26 mouse cellular contexts compared by ENCODE assay signal in genomic region chr17:56919725-56920124, GRCm38 (mm10). TPM values are rescaled to one million over a fixed set of nuclear protein-coding genes. Genes with fewer than 3 reads are reported as not detected.
DNase-seq lines count a peak whose midpoint lies in the region; ATAC-seq lines count a peak whose summit lies in the region.
"Had no signal": no experiment of that assay in that cellular context is flagged by ENCODE, and none has a peak within 500 bp of the region (broad histone marks: within the 10 kb centered on the region; RNA-seq: fewer than 3 reads in every experiment).

No protein-coding gene starts in this region.

- H3K27ac ChIP-seq in forebrain, embryonic 14.5 days (ENCODE audit: low read depth, low read length): no peak overlapping the region
- H3K27ac ChIP-seq in forebrain, embryonic 10.5 days: no peak overlapping the region
- H3K27ac ChIP-seq in heart, embryonic 10.5 days: no peak overlapping the region
- no peak overlapping the region for H3K27ac ChIP-seq in neural tube, embryonic 15.5 days (replicated peaks)
- H3K27ac ChIP-seq: embryonic facial prominence, embryonic 15.5 days; hindbrain, embryonic 12.5 days had no signal

- no peaks in the 10 kb centered on the region for H3K4me1 ChIP-seq in forebrain, embryonic 14.5 days (ENCODE audit: control insufficient read depth, insufficient read depth, low read length)
- no peaks in the 10 kb centered on the region for H3K4me1 ChIP-seq in forebrain, embryonic 10.5 days
- peaks cover 29% of the 10 kb centered on the region for H3K4me1 ChIP-seq in heart, embryonic 10.5 days
- H3K4me1 ChIP-seq in neural tube, embryonic 15.5 days: no peaks in the 10 kb centered on the region
- H3K4me1 ChIP-seq: embryonic facial prominence, embryonic 15.5 days; hindbrain, embryonic 12.5 days had no signal

- no peak overlapping the region for H3K4me2 ChIP-seq in forebrain, embryonic 14.5 days (ENCODE audit: low read length)
- H3K4me2 ChIP-seq in neural tube, embryonic 15.5 days: no peak overlapping the region
- H3K4me2 ChIP-seq: embryonic facial prominence, embryonic 15.5 days; hindbrain, embryonic 12.5 days had no signal

- H3K36me3 ChIP-seq in forebrain, embryonic 14.5 days (ENCODE audit: control insufficient read depth, insufficient read depth, low read length): peaks cover 71% of the 10 kb centered on the region
- peaks cover 99% of the 10 kb centered on the region for H3K36me3 ChIP-seq in forebrain, embryonic 10.5 days (replicated peaks)
- peaks cover 84% of the 10 kb centered on the region for H3K36me3 ChIP-seq in heart, embryonic 10.5 days
- H3K36me3 ChIP-seq in neural tube, embryonic 15.5 days: peaks cover 54% of the 10 kb centered on the region

- no peaks in the 10 kb centered on the region for H3K27me3 ChIP-seq in forebrain, embryonic 14.5 days (replicated peaks; ENCODE audit: control insufficient read depth, insufficient read depth, low read length)
- no peaks in the 10 kb centered on the region for H3K27me3 ChIP-seq in forebrain, embryonic 10.5 days (ENCODE audit: poor library complexity, severe bottlenecking)
- no peaks in the 10 kb centered on the region for H3K27me3 ChIP-seq in heart, embryonic 10.5 days (ENCODE audit: insufficient read depth, poor library complexity, severe bottlenecking)
- H3K27me3 ChIP-seq in neural tube, embryonic 15.5 days (replicated peaks): no peaks in the 10 kb centered on the region
- H3K27me3 ChIP-seq: embryonic facial prominence, embryonic 15.5 days; hindbrain, embryonic 12.5 days had no signal

- H3K9me3 ChIP-seq in forebrain, embryonic 14.5 days (replicated peaks; ENCODE audit: control insufficient read depth, low read length): no peaks in the 10 kb centered on the region
- H3K9me3 ChIP-seq in forebrain, embryonic 10.5 days: no peaks in the 10 kb centered on the region; the same call in 1 of the 2 replicates
- H3K9me3 ChIP-seq in heart, embryonic 10.5 days: no peaks in the 10 kb centered on the region
- H3K9me3 ChIP-seq in neural tube, embryonic 15.5 days (replicated peaks): no peaks in the 10 kb centered on the region
- H3K9me3 ChIP-seq: embryonic facial prominence, embryonic 15.5 days; G1E; hindbrain, embryonic 12.5 days had no signal

- 0 out of 2 replicates have a peak, but pooled peaks have one; percentile 20 for ATAC-seq in forebrain, embryonic 14.5 days
- peak; percentile 28; the same call in 1 of the 2 replicates for ATAC-seq in neural tube, embryonic 15.5 days (ENCODE audit: low FRiP score)
- ATAC-seq: CD4-positive, CD25-positive, alpha-beta regulatory T cell, adult 4 months; hindbrain, embryonic 16.5 days had no signal

- no peak overlapping the region for H3K4me3 ChIP-seq in forebrain, embryonic 14.5 days (ENCODE audit: low read depth, low read length)
- no peak overlapping the region for H3K4me3 ChIP-seq in forebrain, embryonic 10.5 days
- no peak overlapping the region for H3K4me3 ChIP-seq in heart, embryonic 10.5 days
- H3K4me3 ChIP-seq in neural tube, embryonic 15.5 days (replicated peaks): no peak overlapping the region
- H3K4me3 ChIP-seq: embryonic facial prominence, embryonic 15.5 days; erythroblast, embryonic 14.5 days; hindbrain, embryonic 12.5 days had no signal

- no peak for DNase-seq in forebrain, embryonic 14.5 days (ENCODE audit: low spot score)
- no peak for DNase-seq in forebrain, embryonic 10.5 days (ENCODE audit: extremely low spot score, low spot score)
- peak; percentile 78 for DNase-seq in heart, adult 11 months
- no peak for DNase-seq in heart, embryonic 10.5 days (ENCODE audit: low spot score)
- no peak for DNase-seq in neural tube, embryonic 10.5 days (ENCODE audit: extremely low spot score, low spot score)
- no peak for DNase-seq in layer of hippocampus, postnatal 25 days (ENCODE audit: extremely low spot score in 1 of 2, low spot score in 1 of 2)
- DNase-seq: adrenal gland, adult 8-10 months; adrenal gland, postnatal 36 days; B cell, adult 2 months; cerebellum, adult 2 months; cerebellum, postnatal 10 days; embryo, embryonic 11 days; gastrocnemius, postnatal 25 days; heart, postnatal 10 days; heart, postnatal 4 days had no signal

- WGBS in forebrain, embryonic 14.5 days: 85% methylated on average over 3 of the region's 3 CpGs
- WGBS in forebrain, embryonic 10.5 days: 84% methylated on average over 3 of the region's 3 CpGs
- WGBS in heart, embryonic 10.5 days: 91% methylated on average over 3 of the region's 3 CpGs
- WGBS in neural tube, embryonic 15.5 days: 93% methylated on average over 3 of the region's 3 CpGs

- no peak overlapping the region for H3K9ac ChIP-seq in forebrain, embryonic 14.5 days (ENCODE audit: low read length)
- no peak overlapping the region for H3K9ac ChIP-seq in neural tube, embryonic 15.5 days (replicated peaks)
- H3K9ac ChIP-seq: embryonic facial prominence, embryonic 15.5 days; hindbrain, embryonic 12.5 days had no signal

RNA-seq across cellular contexts. Expression of gene Mllt1, which starts 15.5 kb away (rescaled TPM):
- polyA plus RNA-seq in forebrain, embryonic 14.5 days (2014; fragmentation: Nextera tagmentation; extraction: Ambion mirVana): 45.6 and 52.3 TPM in 2 replicates
- polyA plus RNA-seq in forebrain, embryonic 10.5 days (2016; fragmentation: Nextera tagmentation; extraction: Ambion mirVana): 72.7 and 74.6 TPM in 2 replicates
- polyA plus RNA-seq in heart, embryonic 10.5 days (2016; fragmentation: Nextera tagmentation; extraction: Ambion mirVana): 42.3 and 46.0 TPM in 2 replicates
- 69.0 and 74.9 TPM in 2 replicates for polyA plus RNA-seq in neural tube, embryonic 15.5 days (2015; fragmentation: Nextera tagmentation; extraction: Ambion mirVana)
- 10 to 100 TPM; 66.7 to 79.9 TPM for total RNA-seq in layer of hippocampus, postnatal 25 days (2021)

RNA-seq across cellular contexts. Expression of gene 1700061G19Rik, which starts 44.4 kb away (rescaled TPM):
- polyA plus RNA-seq in forebrain, embryonic 14.5 days (2014; fragmentation: Nextera tagmentation; extraction: Ambion mirVana): 0.08 and 0.19 TPM in 2 replicates
- polyA plus RNA-seq in forebrain, embryonic 10.5 days (2016; fragmentation: Nextera tagmentation; extraction: Ambion mirVana): 0.26 and 0.46 TPM in 2 replicates
- 0.33 and 0.40 TPM in 2 replicates for polyA plus RNA-seq in heart, embryonic 10.5 days (2016; fragmentation: Nextera tagmentation; extraction: Ambion mirVana)
- 0.41 and 0.49 TPM in 2 replicates for polyA plus RNA-seq in neural tube, embryonic 15.5 days (2015; fragmentation: Nextera tagmentation; extraction: Ambion mirVana)
- under 1 TPM; 0.10 to 0.14 TPM for total RNA-seq in layer of hippocampus, postnatal 25 days (2021)
- total RNA-seq: gastrocnemius, postnatal 25 days had no signal
- polyA plus RNA-seq: cerebellum, adult 2 months; erythroblast, embryonic 14.5 days; G1E had no signal

RNA-seq across cellular contexts. Expression of gene Acsbg2, which starts 45.5 kb away (rescaled TPM):
- not detected in 2 replicates for polyA plus RNA-seq in forebrain, embryonic 14.5 days (2014; fragmentation: Nextera tagmentation; extraction: Ambion mirVana)
- not detected in 2 replicates for polyA plus RNA-seq in forebrain, embryonic 10.5 days (2016; fragmentation: Nextera tagmentation; extraction: Ambion mirVana)
- not detected in 2 replicates for polyA plus RNA-seq in heart, embryonic 10.5 days (2016; fragmentation: Nextera tagmentation; extraction: Ambion mirVana)
- not detected in 2 replicates for polyA plus RNA-seq in neural tube, embryonic 15.5 days (2015; fragmentation: Nextera tagmentation; extraction: Ambion mirVana)
- not detected for total RNA-seq in layer of hippocampus, postnatal 25 days (2021)
- total RNA-seq: gastrocnemius, postnatal 25 days; granulocyte monocyte progenitor cell, adult 5-6 weeks; heart, postnatal 10 days; heart, postnatal 4 days had no signal
- polyA plus RNA-seq: embryonic facial prominence, embryonic 11.5 days; erythroblast, embryonic 14.5 days; forebrain, embryonic 11.5 days; G1E; heart, embryonic 14.5 days; hindbrain, embryonic 12.5 days; hindbrain, embryonic 16.5 days had no signal
